Mouse (Mus musculus): ENCODE data around the gene A3galt2.

The A3galt2 gene

DNA sequence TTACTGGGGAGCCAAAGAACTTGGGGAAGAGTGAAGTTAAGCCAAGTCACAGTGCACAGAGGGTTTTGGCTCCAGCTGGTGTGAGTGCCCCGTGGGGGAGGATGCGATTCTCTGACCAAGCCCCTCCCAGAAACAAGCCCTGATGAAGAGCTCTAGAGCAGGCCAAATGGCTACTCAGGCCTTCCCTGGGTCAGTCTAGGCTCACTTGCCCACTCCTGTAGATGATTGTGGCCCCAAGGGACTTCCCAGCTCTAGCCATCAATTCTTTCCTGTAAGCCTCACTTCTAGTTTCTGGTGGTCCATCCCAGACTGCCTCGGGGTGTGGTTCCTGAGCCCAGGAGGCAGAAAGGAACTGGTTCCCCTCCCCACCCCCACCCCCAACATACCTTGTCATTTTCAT is at the start of gene A3galt2:
Gene A3galt2, plus strand, starts transcription at position 301 of the 400 bp plus-strand sequence.
- no peak for DNase-seq (ENCODE audit: low spot score)

GRCm38 (mm10) chr4:128706626-128707025 is 48.5 kb upstream of the A3galt2 start:
- DNase-seq (ENCODE audit: low spot score), result peak; percentile 84

GRCm38 (mm10) chr4:128707384-128707783 is 47.8 kb upstream of the A3galt2 start:
- DNase-seq (ENCODE audit: low spot score), result no peak

GRCm38 (mm10) chr4:128709061-128709780 is 45.9 kb upstream of the A3galt2 start:
- no peak for DNase-seq (ENCODE audit: low spot score)

GRCm38 (mm10) chr4:128709781-128710166 is 45.4 kb upstream of the A3galt2 start:
- no peak for DNase-seq (ENCODE audit: low spot score)

GRCm38 (mm10) chr4:128710286-128710685 is 44.9 kb upstream of the A3galt2 start:
- DNase-seq (ENCODE audit: low spot score), result no peak

GRCm38 (mm10) chr4:128710800-128711199 is 44.4 kb upstream of the A3galt2 start:
- DNase-seq (ENCODE audit: low spot score), result no peak

DNA sequence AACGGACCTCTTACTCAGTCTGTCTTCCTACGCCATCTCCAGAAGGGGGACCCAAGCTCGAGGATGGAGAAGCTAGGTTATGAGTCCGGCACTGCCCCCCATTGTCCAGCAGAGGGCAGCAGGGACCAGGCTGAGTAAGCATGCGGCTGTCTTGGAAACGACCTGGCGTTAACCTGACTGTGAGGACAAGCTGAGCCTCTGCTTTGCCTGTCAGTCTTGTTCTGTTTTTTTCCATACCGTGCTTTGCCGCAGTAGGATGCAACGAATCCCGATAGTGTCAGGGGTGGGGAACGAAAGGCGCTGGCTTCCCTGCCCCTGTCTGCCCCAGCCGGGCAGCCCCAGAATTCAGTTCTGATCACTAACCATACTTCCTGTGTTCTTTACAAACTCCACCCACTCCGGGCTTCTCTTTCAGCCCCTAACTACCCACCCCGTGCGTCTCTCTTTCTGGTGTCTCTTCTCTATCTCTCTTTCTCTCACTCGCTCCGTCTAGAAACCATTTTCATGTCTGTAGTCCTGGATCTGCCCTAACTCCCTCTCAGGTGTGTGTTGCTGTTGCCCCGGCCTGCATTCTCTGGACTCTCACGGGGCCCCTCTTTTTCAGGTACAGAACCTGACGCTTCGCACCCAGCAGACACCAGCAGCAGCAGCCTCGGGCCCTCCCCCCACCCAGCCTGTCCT is 43.6 kb upstream of the A3galt2 start:
- DNase-seq (ENCODE audit: low spot score), result peak; percentile 98

GRCm38 (mm10) chr4:128712136-128712655 is 43.0 kb upstream of the A3galt2 start:
- DNase-seq (ENCODE audit: low spot score), result no peak

DNA sequence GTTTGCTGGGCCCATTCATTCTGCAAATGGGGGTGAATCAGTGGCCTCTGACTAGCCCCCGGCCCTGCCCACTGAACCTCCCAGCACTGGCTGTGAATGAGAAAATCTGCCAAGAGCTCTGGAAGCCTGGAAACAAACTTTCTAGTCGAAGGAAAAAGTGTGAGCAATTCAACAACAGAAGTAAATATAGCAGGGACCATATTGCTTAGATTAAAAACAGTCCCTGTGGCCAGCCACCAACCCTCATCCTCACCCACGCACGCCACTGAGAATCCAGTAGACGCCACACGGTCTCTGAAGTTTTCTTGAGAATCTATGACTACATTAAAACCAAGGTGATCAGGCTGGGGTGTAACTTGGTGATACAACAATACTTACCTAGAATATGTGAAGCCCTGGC is 42.2 kb upstream of the A3galt2 start:
- DNase-seq (ENCODE audit: low spot score), result no peak

GRCm38 (mm10) chr4:128715241-128716204 is 39.6 kb upstream of the A3galt2 start:
- peak; percentile 96 for DNase-seq (ENCODE audit: low spot score)

DNA sequence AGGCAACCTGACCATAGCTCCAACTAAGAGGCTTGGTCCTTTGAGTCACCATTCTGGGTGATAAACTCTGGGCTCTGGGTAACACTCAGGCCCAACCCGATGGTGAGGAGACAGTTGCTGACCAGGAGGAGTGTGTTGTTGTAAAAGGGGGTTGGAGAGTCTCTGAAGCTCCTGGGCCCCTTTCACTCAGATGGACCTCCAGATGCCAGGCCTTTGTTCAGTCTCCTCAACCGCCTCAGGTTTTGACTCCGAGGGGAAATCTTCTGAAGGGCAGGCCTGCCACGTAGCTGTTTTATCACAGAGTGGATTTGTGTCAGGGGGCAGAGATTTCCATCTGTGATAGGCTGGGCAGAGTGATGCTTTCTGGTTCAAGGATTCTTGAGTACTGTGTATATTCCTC is 38.9 kb upstream of the A3galt2 start:
- DNase-seq (ENCODE audit: low spot score), result no peak

GRCm38 (mm10) chr4:128716731-128717130 is 38.4 kb upstream of the A3galt2 start:
- no peak for DNase-seq (ENCODE audit: low spot score)

GRCm38 (mm10) chr4:128720110-128720509 is 35.1 kb upstream of the A3galt2 start:
- peak; percentile 63 for DNase-seq (ENCODE audit: low spot score)

DNA sequence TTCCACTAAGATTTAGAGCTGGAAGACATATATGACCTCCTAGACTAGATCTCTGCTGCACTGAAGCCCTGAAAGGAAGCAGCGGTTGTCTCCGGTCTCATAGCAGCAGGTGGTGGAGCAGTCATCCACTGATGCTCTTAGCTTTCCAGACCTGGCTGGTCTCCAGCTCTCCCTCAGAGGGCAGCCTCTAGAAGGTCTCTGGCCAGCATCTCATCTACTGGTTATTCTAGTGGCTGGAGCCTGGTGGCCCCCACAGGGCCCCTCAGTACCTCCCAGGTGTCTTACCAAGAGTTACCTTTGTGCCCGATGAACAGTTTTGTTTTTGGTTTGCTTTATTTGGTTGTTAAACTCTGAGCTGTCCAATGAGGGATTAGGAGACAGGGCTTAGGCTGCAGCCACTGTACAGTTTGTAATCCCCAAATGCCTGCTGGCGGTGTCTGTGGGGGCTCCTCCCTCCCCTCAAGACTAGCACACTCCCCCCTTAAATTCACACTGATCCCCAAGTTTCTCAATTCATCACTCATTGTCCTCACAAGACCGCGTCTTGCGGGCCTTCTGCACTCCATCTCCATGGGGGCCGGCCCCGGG is 34.0 kb upstream of the A3galt2 start:
- DNase-seq (ENCODE audit: low spot score), result no peak

- no peak for DNase-seq (ENCODE audit: low spot score)
Observed at GRCm38 (mm10) chr4:128721761-128722160, 33.4 kb upstream of the A3galt2 start.

DNA sequence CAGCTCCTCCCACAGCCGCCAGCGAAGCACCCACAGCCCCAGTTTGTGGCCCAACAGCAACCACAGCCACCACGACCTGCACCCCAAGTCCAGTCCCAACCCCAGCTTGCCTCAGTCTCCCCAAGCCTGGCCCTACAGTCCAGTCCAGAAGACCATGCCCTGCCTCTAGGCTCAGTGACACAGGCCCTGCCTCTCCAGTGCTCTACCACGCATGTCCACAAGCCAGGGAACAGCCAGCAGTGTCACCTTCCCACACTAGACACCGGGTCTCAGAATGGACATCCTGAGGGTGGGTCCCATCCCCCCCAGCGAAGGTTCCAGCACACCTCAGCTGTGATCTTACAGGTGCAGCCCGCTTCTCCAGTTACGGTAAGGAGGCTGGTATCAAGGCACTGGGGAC is 32.2 kb upstream of the A3galt2 start:
- no peak for DNase-seq (ENCODE audit: low spot score)

DNA sequence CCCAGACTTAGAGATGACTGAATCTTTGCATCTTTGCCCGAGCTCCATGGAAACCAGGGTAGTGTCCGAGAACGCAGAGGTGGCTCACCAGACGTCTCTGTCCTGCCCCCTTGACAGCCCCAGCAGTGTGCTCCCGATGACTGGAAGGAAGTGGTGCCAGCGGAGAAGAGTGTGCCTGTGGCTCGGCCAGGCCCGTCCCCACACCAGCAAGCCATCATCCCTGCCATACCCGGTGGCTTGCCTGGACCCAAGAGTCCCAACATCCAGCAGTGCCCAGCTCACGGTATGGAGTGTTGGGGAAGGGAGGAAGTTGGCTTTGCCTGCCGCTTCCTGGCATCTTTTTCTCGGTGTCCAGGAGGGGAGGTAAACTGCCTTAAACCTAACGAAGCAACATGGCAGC is 31.7 kb upstream of the A3galt2 start:
- no peak for DNase-seq (ENCODE audit: low spot score)

DNA sequence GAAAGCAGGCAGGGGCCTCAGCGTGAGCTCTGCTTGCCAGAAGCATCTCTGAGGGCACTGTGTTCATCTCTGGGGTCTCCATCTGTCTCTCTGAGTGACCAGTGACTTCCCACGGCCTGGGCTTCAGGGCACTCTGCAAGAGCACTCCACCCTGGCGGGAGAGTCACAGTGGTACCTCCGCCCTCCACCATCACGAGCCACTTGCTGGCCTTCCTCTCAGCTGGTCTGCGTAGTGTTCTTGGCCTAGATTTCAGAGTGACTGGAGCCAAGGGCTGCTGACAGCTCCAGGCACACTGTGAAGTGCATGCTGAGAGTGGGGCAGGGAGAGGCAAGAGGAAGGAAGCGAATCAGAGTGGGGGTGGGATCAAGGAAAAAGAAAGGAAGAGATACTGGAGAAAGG is 31.1 kb upstream of the A3galt2 start:
- no peak for DNase-seq (ENCODE audit: low spot score)

DNA sequence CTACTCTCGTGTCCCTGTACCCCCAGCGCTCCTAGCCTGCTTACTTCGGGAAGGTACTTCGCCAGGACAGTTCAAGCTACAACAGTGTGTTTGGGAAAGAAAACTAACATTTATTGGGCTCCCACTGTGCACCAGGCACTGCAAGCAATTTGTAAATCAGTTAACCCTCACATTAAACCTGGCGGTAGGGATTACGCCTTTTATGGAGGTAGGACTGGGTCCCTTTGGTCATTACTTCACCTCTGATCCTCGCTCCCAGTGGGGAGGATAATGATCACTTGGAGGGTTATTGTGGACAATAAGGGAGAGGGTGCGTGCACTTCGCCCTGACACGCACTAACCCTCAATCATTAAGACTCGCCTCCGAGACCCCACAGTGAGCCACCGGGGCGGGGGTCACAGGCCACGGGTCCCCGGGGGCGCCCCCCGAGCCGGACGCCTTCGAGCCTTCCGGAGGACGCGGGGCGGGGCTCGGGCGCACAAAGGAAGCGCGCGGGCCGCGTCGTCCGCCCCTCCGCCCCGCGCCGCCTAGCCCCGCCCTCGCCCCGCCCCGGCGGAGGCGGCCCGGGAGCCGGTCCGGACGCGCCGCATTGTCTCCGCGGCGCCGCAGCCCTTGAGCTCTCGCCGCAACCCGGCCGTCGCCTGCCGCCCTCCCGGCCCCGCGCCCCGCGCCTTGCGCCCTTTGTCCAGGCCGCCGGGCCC is 28.0 kb upstream of the A3galt2 start:
- peak; percentile 82 for DNase-seq (ENCODE audit: low spot score)

DNA sequence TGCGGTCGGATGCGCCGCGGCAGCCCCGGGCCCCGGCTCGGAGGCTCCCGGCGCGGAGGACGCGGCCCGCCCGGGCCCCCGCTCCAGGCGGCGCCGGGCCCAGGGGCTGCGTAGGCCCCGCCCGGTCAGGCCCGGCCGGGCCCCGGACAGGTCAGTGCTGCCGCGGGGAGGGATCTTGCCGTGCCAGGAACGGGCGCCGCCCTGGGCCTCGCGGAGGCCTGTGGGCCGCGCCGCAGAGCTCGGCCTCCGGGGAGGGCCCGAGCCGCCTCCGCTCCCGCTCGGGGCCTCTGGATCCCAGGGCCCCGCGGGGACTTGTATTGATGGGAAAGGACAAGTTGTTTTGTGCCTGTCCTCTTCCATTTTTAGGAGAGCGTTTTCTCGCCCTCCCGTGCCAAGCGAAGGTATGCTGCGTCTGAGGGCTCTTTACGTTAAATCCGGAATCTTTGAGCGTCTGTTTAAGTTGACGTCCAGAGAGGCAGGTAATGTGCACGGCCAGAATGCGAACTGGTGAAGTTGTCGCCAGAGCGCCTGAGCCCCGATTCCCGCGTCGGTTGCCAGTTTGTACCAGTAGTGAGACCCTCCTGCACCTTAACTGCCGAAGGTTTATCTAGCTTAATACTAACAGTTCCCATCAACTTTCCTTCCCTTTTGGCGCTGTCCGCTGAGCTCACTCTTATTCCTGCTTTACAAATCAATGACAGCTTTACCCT is 27.3 kb upstream of the A3galt2 start:
- DNase-seq (ENCODE audit: low spot score), result peak; percentile 62
